Mouse (Mus musculus): ENCODE measurements around the gene Pde8a.

Gene Pde8a

GRCm38 (mm10) chr7:81261548-81261947 lies 48.2 kb downstream of the Pde8a start:
- DNase-seq (ENCODE audit: extremely low read depth, insufficient read length, low spot score) = no peak

- DNase-seq (ENCODE audit: extremely low read depth, insufficient read length, low spot score) = no peak
Observed at GRCm38 (mm10) chr7:81272908-81273307, 59.5 kb downstream of the Pde8a start.

- DNase-seq (ENCODE audit: extremely low read depth, insufficient read length, low spot score) = no peak
Observed at GRCm38 (mm10) chr7:81278966-81279365, 65.6 kb downstream of the Pde8a start.

GRCm38 (mm10) chr7:81281240-81281639 lies 67.8 kb downstream of the Pde8a start:
- DNase-seq (ENCODE audit: extremely low read depth, insufficient read length, low spot score) = no peak

GRCm38 (mm10) chr7:81286456-81286855 lies 73.1 kb downstream of the Pde8a start:
- no peak for DNase-seq (ENCODE audit: extremely low read depth, insufficient read length, low spot score)

- DNase-seq (ENCODE audit: extremely low read depth, insufficient read length, low spot score) = no peak
Observed at GRCm38 (mm10) chr7:81286946-81287345, 73.5 kb downstream of the Pde8a start.

GRCm38 (mm10) chr7:81295169-81295568 lies 81.8 kb downstream of the Pde8a start:
- no peak for DNase-seq (ENCODE audit: extremely low read depth, insufficient read length, low spot score)

- no peak for DNase-seq (ENCODE audit: extremely low read depth, insufficient read length, low spot score)
Observed at GRCm38 (mm10) chr7:81298206-81298605, 84.8 kb downstream of the Pde8a start.

- DNase-seq (ENCODE audit: extremely low read depth, insufficient read length, low spot score) = no peak
Observed at GRCm38 (mm10) chr7:81301323-81301722, 87.9 kb downstream of the Pde8a start.

GRCm38 (mm10) chr7:81303682-81304081 lies 90.3 kb downstream of the Pde8a start:
- no peak for DNase-seq (ENCODE audit: extremely low read depth, insufficient read length, low spot score)

- no peak for DNase-seq (ENCODE audit: extremely low read depth, insufficient read length, low spot score)
Observed at GRCm38 (mm10) chr7:81304100-81304499, 90.7 kb downstream of the Pde8a start.

GRCm38 (mm10) chr7:81304675-81305074 lies 91.3 kb downstream of the Pde8a start:
- DNase-seq (ENCODE audit: extremely low read depth, insufficient read length, low spot score) = no peak

GRCm38 (mm10) chr7:81307735-81308134 lies 94.3 kb downstream of the Pde8a start:
- peak; percentile 53 for DNase-seq (ENCODE audit: extremely low read depth, insufficient read length, low spot score)

- DNase-seq (ENCODE audit: extremely low read depth, insufficient read length, low spot score) = no peak
Observed at GRCm38 (mm10) chr7:81309247-81309646, 95.9 kb downstream of the Pde8a start.

GRCm38 (mm10) chr7:81311130-81311529 lies 97.7 kb downstream of the Pde8a start:
- no peak for DNase-seq (ENCODE audit: extremely low read depth, insufficient read length, low spot score)

GRCm38 (mm10) chr7:81311581-81311980 lies 98.2 kb downstream of the Pde8a start:
- peak; percentile 63 for DNase-seq (ENCODE audit: extremely low read depth, insufficient read length, low spot score)

- DNase-seq (ENCODE audit: extremely low read depth, insufficient read length, low spot score) = peak; percentile 64
Observed at GRCm38 (mm10) chr7:81315583-81315982, 102.2 kb downstream of the Pde8a start.

GRCm38 (mm10) chr7:81319749-81320148 lies 106.4 kb downstream of the Pde8a start:
- DNase-seq (ENCODE audit: extremely low read depth, insufficient read length, low spot score) = peak; percentile 85

GRCm38 (mm10) chr7:81321776-81322175 lies 108.4 kb downstream of the Pde8a start:
- DNase-seq (ENCODE audit: extremely low read depth, insufficient read length, low spot score) = no peak

- no peak for DNase-seq (ENCODE audit: extremely low read depth, insufficient read length, low spot score)
Observed at GRCm38 (mm10) chr7:81326043-81326442, 112.6 kb downstream of the Pde8a start.

- DNase-seq (ENCODE audit: extremely low read depth, insufficient read length, low spot score) = no peak
Observed at GRCm38 (mm10) chr7:81326859-81327258, 113.5 kb downstream of the Pde8a start.

GRCm38 (mm10) chr7:81327661-81328060 lies 114.3 kb downstream of the Pde8a start:
- DNase-seq (ENCODE audit: extremely low read depth, insufficient read length, low spot score) = no peak

GRCm38 (mm10) chr7:81330767-81331166 lies 117.4 kb downstream of the Pde8a start:
- DNase-seq (ENCODE audit: extremely low read depth, insufficient read length, low spot score) = no peak

All from 3134 (cell line).